Mouse (Mus musculus) ES-Bruce4 (cell line): ENCODE results near the gene Plce1.

Experiments
- CTCF ChIP-seq: IDR thresholded peaks from one replicate; pipeline ENCODE4 v1.8.1; 2011; ENCODE audit warnings: low read depth, low read length
- POLR2A ChIP-seq: IDR thresholded peaks from one replicate; pipeline ENCODE4 v1.8.1; 2011; ENCODE audit warnings: low read length; ENCODE audit not compliant: insufficient read depth

DNA sequence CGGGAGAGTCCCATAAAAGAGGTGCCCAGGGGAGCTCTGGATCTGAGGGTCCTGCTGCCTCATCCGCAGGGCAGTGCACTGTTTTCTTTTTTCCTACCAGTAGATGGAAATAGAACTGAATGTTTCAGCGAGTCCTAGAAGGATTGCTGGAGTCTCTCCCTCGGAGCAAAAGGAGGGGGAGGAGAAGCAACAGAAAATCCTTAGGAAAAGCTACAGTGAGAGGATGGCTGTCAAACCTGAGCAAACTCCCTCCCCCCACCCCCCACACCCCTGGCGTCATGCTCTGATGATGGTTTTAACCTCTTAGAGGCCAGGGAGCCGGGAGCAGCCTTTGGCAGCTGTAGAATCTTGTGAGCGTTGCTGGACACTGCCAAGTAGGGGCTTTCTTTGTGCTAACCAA is 85.8 kb downstream of the Plce1 start:
- TF ChIP-seq CTCF (no peak), POLR2A (no peak)
